Mouse (Mus musculus) stomach, postnatal 0 days (tissue): Measurements from ENCODE around the gene Klf16.

Experiments used
- CTCF ChIP-seq: IDR thresholded peaks from 2 replicates; pipeline ENCODE4 v1.5.1; 2016; ENCODE audit warnings: antibody characterized with exemption, low read depth, mild to moderate bottlenecking, moderate library complexity
- EP300 ChIP-seq: optimal IDR thresholded peaks from 2 replicates; pipeline ENCODE3; 2016; ENCODE audit warnings: antibody characterized with exemption

DNA sequence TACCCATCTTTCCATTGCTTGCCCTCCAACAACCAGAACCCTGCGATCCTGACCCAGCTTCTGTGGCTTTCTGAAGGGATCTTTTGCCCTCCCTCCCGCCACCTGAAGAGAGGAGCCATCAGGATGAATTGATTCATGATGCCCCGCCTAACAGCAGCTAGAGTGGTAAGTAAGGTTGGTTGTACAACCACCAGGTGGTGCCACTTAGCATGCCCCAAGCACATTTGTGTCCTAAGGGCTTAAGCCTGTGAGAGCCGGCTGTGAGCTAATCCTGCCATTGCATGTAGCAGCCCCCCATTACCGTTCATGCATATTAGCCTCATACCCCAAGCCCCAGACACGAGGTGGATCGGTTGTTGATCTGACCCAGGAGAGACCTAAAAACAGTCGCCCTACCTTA lies 1.8 kb upstream of the Klf16 start:
- TF ChIP-seq EP300 (no peak), CTCF (peak; percentile 81)
